Mouse (Mus musculus) ovary, postnatal 14 days (tissue): ENCODE results near the gene Rrm2.
"Not testable (repeated sequence)": the region's sequence is repeated elsewhere in the genome, so short reads cannot be mapped to it uniquely, and the experiment has no call there.

Source experiments
- DNase-seq: peaks from one replicate; pipeline ENCODE4 v3.0.0; 2022; ENCODE audit warnings: low spot score

Gene Rrm2

DNA sequence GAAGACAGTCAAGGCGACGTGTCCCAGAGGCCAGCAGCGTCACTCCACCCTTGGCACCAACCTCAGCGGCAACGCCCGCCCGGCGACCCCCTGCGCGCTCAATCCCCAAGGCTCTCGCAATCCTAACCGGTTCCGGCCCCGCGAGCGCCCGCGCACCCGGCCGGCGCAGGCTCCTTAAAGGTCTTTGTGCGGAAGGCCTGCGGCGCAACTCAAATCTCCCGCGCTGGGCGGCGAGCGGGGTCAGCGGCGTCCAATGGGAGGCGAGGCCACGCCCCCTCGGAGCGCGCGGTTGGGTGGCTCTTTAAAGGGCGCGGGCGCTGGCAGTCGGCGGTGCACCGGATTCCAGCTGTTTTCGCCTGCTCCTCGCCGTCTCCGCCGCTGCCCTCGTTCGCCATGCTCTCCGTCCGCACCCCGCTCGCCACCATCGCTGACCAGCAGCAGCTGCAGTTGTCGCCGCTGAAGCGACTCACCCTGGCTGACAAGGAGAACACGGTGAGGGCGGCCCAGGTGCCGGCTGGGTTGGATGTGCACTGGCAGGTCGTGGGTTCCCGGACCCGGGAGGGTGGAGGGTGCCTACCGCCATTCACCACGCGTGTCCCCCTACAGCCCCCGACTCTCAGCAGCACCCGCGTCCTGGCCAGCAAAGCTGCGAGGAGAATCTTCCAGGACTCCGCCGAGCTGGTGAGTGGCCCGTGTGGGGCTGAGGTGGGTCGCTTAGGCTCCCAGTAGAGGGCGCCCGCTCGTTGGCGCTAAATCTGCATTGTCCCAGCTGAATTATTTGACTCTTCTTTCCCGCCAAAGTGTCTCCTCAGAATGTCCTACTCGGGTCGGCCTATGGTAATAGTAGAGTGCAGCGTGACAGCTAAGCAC lies at the start of gene Rrm2:
TSS of gene Rrm2 (plus strand) at position 288 of the 870 bp plus-strand sequence.
- peak; percentile 91 for DNase-seq

DNA sequence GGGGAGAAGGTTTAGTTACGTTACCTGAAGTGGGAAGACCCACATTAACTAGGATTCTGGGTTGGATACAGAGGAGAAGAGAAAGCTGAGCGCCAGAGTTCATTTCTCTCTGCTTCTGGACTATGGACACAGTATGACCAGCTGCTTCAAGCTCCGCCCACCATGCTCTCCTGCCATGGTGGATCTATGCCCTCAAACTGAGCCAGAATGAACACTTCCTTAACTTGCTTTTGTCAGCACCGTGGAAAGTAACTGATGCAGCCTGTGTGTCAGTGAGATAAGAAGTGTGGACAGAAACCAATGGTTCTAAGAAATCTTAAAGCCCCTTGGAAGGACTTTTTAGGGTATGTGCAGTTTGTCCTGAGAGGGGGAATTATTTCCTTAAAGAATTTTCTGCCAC lies 49.0 kb upstream of the Rrm2 start:
- DNase-seq = no peak

DNA sequence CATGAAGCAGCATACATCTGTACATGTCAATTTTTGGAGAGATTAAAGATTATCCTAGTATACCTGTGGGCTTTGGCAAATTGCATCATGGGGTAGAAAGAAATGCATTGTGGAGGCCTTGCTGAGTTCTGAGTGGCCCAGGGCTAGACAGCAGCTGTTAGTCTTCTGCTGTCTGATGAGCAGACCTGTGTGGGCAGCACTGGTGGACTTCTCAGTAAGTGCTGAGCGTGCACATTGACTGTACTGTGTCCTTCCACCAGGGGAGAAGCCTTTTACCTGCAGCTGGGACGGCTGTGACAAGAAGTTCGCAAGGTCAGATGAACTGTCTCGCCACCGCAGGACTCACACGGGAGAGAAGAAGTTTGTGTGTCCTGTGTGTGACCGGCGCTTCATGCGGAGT lies 48.1 kb upstream of the Rrm2 start:
- no peak for DNase-seq

DNA sequence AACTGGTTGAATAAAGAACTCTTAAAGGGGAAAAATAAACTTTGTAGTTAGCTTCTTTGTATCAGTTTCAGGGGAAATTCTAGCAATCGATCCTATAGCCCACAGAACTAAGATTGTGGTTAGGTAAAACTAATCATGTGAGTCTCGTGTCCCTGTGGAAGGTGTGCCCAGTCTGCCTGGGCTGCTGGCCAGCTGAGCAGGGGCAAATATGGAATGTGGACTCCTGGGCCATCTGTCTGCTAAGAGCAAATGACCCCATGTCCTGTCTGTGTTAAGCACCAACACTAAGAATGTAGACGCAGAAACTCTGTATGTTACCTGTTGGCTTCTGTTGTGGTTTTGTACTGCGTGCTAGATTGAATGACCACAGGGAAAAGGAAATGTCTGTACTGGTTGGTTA lies 46.9 kb upstream of the Rrm2 start:
- DNase-seq = no peak

DNA sequence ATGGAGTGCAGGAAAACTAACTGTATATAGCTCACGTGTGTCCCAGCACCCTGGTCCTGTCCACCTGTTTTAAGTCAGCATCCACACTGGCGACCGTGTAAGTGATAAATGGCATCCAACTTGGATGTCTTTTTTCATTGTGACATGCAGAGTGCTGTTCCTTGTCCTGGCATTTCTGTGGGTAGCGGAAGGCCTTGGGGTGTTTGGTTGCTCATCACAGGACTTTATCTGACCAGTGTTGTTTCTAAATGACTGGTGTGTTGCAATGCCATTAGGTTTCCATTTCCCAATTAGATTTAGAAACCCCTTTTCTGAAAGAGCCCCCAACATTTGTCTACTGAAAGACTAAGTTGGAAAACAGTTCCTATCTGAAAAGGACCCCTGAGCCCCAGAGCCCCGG lies 45.9 kb upstream of the Rrm2 start:
- no peak for DNase-seq

DNA sequence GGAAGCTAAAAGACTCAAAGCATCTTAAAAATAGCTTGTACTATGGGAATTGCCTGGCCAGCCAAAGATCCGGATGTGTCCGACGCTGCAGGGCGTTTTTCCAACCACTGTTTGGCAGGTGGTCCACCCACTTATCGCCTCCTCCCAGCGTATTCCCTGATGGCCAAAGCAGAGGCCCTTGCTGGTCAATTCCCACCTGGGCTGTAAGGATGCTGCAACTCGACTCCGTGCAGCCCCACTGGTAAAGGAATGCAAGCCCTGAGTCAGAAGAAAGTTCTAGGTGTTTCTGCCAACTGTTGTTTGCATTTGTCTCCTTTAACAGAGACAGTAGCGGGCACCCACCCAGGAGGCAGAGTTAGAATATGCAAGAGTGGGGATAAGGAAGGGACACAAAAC lies 27.9 kb upstream of the Rrm2 start:
- no peak for DNase-seq

DNA sequence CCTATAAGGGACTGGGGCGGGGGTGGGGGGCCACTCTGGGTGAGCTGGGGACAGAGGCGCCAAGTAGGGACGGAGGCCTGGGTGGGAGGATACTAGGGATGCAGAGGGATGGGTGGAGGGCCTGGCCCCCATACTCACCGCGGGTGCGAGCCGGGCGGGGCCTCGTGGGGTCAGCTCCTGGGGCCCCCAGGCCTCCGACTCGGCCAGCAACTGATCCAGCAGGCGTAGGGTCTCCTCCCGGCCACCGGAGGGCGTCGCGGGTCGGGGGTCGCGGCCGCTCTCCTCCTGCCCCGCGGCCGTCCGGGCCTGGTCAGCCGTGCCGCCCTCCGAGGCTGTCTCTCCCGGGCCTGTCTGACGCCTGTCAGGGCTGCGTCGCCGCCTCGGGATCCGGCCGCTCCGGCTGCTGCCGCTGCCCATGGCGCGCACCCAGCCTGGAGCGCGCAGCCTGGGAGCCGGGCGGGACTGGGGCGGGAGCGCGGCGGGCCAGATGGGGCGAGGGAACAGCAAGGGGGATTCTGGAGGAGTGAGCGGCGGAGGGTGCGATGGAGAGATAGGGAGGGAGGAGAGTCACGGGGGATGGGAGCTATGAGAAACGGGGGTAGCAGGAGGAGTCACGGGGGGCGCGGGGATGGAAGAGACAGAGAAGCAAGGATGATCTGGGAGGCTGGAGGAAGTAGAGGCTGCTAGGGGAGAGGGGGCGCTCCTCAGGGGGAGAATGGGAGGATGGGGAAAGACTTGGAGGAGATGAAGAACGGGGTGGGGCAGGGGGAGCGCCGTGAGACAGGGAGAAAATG lies 27.4 kb upstream of the Rrm2 start:
- peak; percentile 29 for DNase-seq

DNA sequence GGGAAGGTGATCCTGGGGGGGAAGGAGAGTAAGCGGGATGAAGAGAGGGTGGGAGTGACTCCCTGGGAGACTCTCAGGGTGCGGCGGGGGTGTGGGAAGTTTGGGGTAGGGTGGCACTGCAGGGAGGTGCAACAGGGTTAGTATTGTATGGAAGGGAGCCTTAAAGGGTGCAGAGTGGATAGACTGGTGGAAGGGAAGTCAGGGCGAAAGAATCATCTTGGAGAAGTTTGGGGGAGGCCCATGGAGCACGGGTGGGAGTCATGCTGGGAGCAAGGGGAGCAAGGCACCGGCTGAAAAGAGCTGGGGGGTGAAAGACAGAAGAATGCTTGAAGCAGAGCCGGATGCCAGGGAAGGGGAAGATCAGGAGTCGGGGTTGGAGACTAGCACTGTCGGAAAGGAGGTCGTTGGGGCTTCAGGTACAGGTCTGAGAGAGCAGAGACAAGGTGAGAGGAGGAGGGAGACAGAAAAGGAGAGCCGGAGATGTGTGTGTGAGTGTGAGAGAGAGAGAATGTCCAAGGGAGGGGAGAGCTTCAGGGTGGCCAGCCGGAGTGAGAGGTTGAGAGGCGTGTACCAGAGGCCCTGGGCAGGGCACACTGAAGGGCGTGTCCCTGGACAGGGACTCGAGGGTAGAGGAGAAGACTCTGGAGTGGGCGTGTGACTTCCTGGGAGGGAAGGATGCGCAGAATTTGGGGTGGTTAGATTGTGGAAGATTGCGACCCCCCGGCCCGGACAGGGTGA lies 26.6 kb upstream of the Rrm2 start, which contains the start of gene Cys1:
TSS of gene Cys1 (minus strand) at position 528 of the 738 bp plus-strand sequence.
- no peak for DNase-seq

DNA sequence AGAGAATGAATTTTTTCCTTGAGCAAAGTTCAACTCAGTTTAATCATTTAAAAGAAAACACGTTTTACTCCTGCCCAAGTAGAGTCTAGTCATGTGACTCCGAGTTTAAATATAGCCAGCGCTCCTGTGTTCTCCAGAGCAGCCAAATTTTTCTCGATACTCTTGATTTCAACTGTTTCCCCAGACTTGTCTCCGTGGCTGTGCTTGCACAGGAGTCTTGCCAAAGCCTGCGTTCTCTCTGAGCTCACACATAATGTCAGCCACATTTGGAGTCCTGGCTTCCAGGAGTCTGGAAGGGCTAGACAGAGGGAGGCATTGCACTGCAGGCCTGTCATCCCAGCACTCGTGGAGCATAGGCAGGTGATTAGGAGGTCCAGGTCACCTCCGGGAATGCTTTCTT lies 25.5 kb upstream of the Rrm2 start:
- no peak for DNase-seq

DNA sequence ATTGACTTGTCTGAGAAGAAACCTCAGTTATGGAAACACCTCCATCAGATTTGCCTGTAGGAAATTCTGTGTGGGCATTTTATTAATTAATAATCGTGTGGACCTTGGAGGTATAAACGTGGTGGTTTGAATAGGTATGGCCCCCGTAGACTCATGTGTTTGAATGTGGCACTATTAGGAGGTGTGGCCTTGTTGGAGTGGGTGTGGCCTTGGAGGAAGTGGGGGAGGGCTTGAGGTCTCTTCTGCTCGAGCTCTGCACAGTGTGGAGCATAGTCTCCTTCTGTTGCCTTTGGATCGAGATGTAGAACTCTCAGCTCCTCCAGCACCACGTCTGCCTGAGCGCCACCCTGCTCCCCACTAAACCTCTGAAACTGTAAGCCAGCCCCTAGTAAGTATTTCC lies 24.6 kb upstream of the Rrm2 start:
- no peak for DNase-seq

DNA sequence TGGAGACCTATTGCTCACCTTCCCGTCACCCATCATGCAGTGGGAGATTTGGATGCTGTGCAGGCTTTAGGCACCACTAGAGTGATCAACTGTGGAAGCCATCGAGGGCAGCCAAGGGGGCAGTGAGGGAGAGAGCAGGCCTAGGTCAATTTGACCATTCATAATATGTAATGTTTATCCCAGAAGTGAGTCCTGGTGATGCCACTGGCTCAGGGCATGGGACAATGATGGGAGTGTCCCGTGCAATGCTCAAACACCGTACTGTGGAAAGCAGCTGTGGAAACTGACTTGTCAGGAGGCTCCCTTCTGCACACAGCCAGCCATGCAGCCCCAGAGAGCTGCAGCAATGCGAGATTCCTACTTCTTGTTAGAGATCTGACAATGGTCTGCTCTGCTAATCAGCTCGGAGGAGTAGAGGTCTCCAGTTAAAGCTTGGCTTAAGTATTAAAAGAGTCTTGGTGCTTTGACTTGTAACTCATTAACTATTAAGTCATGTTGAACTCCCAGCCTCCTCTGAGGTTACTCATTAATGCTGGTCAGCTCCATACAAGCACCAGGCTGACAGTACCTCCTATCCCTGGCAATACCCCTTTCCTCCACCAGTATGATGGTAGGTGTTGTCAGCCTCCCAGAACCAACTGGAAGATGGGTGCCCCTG lies 21.9 kb upstream of the Rrm2 start:
- no peak for DNase-seq

DNA sequence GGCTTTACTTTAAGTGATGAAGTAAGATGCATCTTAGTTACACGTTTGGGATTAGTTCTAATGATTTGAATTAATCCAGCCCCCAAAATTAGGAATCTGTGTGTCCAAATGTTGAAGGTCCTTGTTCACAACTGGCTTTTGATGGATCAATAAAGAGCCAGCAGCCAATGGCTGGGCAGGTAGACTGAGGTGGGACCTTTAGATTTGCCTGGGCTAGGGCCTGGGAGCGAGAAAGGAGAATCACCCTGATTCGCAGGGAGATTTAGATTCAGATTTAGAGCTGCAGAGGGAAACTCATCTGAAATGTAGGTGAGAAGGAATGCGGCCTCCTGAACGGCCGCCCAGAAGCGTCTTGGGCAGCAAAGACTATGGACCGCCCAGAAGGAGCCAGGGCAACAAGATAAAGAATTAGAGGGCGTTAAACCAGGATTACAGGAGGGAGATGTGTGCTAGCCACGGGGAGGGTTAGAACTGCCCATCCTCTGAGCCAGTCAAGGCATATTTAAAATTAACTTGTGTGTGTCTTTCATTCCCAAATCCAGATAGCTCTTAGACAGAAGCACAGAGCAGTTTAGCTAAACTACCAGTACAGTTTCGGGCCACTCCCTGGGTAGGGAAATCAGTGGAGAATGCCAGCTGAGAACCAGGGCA lies 21.2 kb upstream of the Rrm2 start:
- DNase-seq = no peak

DNA sequence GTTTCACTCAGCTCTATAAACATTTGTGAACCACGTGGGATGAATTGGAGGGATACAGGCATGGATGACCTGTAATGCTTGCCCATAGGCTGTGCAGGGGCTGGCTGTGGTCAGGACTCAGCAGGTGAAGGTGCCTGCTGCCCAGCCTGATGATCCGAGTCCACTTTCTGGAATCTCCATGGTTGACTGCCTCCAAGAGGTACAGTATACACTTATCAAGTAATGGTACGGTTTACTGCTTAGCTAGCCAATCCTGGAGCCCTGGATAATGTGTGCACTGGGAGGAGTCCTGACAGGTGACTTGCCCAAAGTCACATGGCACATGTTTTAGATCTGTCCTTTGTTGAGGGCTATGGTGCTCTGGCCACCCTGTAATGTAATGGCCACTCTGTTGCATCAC lies 17.7 kb upstream of the Rrm2 start:
- DNase-seq = no peak

DNA sequence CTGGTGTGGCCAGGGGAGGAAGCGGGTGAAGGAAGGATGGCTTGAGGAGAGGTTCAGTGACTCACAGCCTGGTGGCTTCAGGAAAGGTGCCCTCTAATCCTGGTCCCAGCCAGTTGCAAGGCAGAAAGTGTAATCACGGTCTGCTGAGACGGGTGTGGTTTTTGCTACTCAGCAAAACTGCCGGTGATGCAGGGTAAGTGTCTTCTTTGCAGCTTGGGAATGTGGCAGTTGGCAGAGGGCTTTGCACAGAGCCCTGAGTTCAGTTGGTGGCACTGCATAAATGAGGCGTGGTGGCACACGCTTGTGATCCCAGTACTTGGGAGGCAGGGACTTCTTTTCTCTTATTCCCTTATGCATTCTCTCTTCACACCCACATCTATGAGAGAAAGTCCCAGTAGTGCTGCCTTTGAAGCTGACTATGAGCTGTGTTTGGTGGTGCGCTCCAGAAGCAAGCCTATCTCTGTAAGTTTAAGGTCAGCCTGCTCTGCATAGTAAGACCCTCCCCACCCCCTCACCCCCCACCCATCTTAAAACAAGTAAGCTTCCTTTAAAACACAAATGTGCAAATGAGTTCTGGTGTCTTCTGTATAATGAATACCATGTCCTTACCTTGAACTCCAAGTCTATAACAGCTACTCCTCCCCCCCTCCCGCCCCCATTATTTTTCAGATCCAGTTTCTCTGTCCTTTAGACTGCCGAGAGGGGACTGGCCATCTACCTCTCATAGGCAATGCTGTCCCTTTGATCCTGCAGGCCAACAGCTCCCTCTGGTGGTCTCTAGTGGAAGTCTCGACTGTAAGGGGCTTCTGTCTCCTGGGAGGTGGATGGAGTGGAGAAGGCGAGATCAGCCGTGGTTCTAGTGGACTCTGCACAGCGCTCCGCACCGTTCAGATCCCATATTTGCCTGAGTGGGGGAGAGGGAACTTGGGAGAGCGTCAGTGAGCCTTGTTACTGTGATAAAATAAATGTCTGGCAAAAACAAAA lies 11.2 kb upstream of the Rrm2 start:
- DNase-seq = peak; percentile 81

DNA sequence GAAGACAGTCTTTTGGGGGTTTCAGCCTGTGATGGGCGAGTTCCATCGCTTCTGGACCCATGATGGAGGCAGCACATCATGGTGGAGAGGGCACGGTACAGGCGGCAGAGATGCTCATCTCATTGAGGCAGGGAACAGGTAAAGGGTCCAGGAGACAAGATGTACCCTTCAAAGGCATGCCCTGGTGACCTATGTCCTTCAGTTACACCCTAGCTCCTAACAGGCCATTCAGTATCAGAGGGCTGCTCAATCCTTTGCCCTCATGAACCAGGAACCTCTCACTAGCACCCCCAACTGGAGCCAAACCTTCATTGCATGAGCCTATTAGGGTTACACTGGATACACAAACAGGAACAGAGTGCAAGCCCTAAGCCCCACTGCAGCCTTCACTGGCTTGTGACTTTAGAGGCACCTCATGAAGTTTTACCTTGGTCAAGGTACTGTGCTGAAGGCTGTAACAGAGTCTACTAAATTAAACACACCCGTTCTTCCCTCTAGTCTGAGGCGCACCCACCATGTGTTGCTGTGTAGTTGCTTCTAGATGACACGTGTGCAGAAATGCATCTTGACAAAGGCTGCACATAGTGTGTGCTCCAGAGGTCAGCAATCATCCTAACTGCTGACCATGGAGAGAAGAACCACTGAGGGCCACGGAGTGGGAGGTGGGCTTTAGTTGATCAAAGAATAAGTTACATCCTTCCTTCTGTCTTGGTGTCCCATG lies 10.4 kb upstream of the Rrm2 start:
- DNase-seq = no peak

DNA sequence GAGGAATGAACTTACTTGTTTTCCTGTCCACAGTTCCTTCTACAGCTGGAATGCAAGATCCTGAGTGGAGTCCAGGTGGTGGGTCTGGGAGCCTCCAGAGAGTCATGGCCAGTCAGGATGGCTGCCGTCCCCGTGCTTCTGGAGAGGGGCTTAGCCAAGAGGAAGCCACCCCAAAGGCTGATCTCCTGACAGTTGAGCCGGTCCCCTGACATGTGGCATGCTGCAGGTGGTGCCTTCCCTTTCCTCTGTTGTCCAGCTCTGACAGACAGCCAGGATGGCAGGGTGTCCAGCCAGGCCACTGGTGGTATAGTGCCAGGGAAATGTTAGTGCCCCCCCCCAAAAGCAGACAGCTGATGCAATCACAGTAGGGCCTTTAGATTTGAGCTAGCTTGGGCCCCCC lies 9.5 kb upstream of the Rrm2 start:
- no peak for DNase-seq

DNA sequence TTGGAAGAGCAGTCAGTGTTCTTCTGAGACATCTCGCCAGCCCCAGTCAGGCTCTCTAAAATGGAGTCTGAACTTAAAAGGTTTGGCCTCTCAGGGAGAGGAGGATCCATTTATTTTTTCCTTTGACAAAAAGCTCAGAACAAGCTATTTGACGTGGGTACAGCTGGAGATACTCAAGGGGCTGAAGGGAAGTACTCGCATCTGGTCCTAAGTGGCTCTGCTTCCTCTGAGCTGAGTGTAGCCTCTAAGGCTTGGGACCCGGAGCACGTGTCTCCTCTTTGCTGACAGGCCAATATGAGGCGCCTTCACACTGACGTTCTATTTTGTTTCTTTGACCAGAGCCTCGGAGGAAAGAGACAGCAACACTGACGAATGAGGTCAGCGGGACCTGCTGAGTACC lies 8.5 kb upstream of the Rrm2 start:
- no peak for DNase-seq

DNA sequence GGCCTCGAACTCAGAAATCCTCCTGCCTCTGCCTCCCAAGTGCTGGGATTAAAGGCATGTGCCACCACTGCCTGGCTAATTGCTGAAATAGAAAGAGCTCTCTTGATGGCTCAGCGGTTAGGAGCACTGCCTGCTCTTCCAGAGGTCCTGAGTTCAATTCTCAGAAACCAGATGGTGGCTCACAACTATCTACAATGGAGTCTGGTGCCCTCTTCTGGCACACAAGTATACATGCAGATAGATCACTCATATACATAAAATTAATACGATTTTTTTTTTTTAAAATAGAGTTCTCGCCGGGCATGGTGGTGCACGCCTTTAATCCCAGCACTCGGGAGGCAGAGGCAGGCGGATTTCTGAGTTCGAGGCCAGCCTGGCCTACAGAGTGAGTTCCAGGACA lies 6.4 kb upstream of the Rrm2 start:
- not testable (repeated sequence) for DNase-seq

DNA sequence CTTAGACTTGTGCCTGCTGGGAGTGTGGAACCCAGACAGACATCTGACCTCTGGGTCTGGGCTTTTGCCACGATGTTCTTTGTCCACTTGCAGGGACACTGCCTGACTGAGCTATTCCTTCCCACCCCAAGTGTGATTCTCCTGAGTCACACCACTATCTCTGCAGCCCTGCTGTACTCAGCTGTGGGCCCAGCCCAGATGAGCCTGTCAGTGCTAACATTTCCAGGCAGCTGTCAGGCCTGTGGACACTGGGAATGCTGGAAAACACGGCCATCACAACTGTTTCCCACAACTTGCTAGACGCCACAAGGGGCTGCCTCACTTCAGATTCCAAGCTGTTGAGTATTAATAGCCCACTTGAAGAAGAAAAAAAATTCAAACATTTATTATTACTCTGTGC lies 5.0 kb upstream of the Rrm2 start:
- no peak for DNase-seq
